Mouse (Mus musculus): Measurements from ENCODE around the gene Zfp518a. TPM values are rescaled to one million over a fixed set of nuclear protein-coding genes. Genes with fewer than 3 reads are reported as not detected.

Zfp518a gene
- polyA plus RNA-seq (2017; shearing (Covaris generic)), result 17.8 TPM

DNA sequence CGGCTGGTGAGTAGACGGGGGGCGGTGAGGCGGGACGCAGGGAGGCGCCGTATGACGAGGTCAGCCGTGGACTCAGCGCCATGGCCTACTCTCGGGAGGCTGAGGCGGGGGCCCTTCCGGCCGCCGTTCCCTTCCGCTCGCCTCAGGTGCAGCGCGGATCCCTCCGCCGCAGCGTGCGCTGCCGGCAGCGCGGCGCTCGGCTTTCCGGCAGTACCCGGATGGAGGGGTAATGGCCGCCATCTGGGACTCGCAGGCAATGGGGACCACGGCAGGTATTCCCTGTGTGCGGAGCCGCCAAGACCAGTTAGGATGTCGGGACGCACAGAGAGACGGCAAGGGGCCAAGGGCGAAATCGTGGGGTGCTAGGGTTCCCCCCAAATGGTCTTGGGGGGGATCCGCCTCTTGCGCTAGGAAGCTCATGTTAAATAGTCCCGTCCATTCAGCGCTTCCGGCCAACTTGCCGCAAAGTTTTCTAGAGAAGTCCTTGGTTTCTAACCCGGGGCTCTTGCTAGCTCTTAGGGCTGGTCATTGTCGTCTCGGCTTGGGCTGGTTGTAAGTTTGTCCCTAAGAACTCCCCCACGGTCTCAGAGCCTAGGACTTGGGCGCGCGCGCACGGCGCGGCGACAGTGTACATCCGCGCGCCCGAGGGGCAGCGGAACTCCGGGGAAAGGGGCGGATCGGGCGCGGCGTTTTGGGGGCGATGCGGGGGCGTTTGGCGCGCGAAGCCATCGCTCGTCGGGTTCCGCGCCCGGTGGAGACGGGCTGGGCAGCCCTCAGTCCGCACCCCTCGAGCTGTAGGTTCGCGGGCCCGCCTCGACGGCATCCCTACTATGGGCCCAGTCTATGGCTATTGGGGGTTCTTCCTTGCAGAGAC, at the start of gene Zfp518a:
Gene Zfp518a (plus strand): TSS at position 187 of the 874 bp plus-strand sequence.

Other genes with a start within 250 kb of the Zfp518a start
- gene Cc2d2b, start 146.0 kb upstream of the Zfp518a start, polyA plus RNA-seq (2017; shearing (Covaris generic)), result 0.35 TPM
- 0.98 TPM for gene Ccnj, start 63.4 kb upstream of the Zfp518a start, polyA plus RNA-seq (2017; shearing (Covaris generic))
- gene Blnk, start 99.8 kb downstream of the Zfp518a start, polyA plus RNA-seq (2017; shearing (Covaris generic)), result 0.11 TPM
- gene Dntt, start 134.6 kb downstream of the Zfp518a start, polyA plus RNA-seq (2017; shearing (Covaris generic)), result not detected
- gene Opalin, start 182.4 kb downstream of the Zfp518a start, polyA plus RNA-seq (2017; shearing (Covaris generic)), result not detected